Mouse (Mus musculus) heart, adult 2 months (tissue): Measurements from ENCODE around the gene Ankrd27. TPM values are rescaled to one million over a fixed set of nuclear protein-coding genes. Genes with fewer than 3 reads are reported as not detected.

ENCODE experiments used
- DNase-seq, 2 experiments: peaks; one replicate each; pipeline ENCODE4 v3.0.0; 2021
- H3K27ac ChIP-seq: fragments of 200-600 bp; 2 replicates; pipeline ENCODE4 v1.8.1; 2022
- H3K27me3 ChIP-seq: fragments of 200-500 bp; 2 replicates; pipeline ENCODE4 v1.6.1; 2012; ENCODE audit warnings: mild to moderate bottlenecking, low read length, inconsistent platforms, mixed read lengths; ENCODE audit not compliant: control insufficient read depth, insufficient read depth
- H3K36me3 ChIP-seq: fragments of 200-500 bp; 2 replicates; pipeline ENCODE4 v1.6.1; 2012; ENCODE audit warnings: low read length, inconsistent platforms; ENCODE audit not compliant: control insufficient read depth, insufficient read depth
- H3K4me1 ChIP-seq: fragments of 200-500 bp; 2 replicates; pipeline ENCODE4 v1.6.1; 2011; ENCODE audit warnings: low read length; ENCODE audit not compliant: control insufficient read depth, insufficient read depth
- H3K4me3 ChIP-seq: fragments of 200-600 bp; 2 replicates; pipeline ENCODE4 v1.8.1; 2022
- H3K79me2 ChIP-seq: fragments of 200-500 bp; replicated peaks from 2 replicates; pipeline ENCODE4 v1.6.1; 2012; ENCODE audit warnings: mild to moderate bottlenecking, inconsistent platforms, low read length, moderate library complexity, mixed read lengths; ENCODE audit not compliant: control insufficient read depth, insufficient read depth
- H3K9ac ChIP-seq: fragments of 200-500 bp; 2 replicates; pipeline ENCODE4 v1.6.1; 2012; ENCODE audit warnings: low read depth, mild to moderate bottlenecking, control low read depth, inconsistent platforms, low read length, mixed read lengths
- CTCF ChIP-seq: fragments of 200-600 bp; IDR thresholded peaks from 2 replicates; pipeline ENCODE4 v1.8.1; 2022; ENCODE audit warnings: antibody characterized with exemption, mild to moderate bottlenecking, moderate library complexity
- EP300 ChIP-seq: fragments of 200-500 bp; IDR thresholded peaks from 2 replicates; pipeline ENCODE4 v1.6.1; 2011; ENCODE audit warnings: low read depth, low read length, control low read depth; ENCODE audit not compliant: insufficient read depth
- POLR2A ChIP-seq: fragments of 200-500 bp; IDR thresholded peaks from 2 replicates; pipeline ENCODE4 v1.6.1; 2011; ENCODE audit warnings: mild to moderate bottlenecking, low read depth, low read length, control low read depth; ENCODE audit not compliant: insufficient read depth
- WGBS: fragments of 180-500 bp; shearing (Covaris S2); methylation state at CpG from one replicate; pipeline ENCODE4 v1.1.7; 2018; 5-methylcytosine and 5-hydroxymethylcytosine counted together
- intact Hi-C: fragments of 180-260 bp; cut with DNase I; formaldehyde crosslinking; loops from one replicate; pipeline ENCODE4 v1.15.1; 2025
- polyA plus RNA-seq: library from polyadenylated mRNA; depleted of rRNA; stranded (reverse); fragments of >200 nt; gene quantifications from 2 replicates; pipeline ENCODE4 v1.2.3, GENCODE M21; 2012
- total RNA-seq, 2 experiments: library from RNA; stranded (reverse); gene quantifications; 2 replicates each; pipeline ENCODE4 v1.2.3; 2021

The Ankrd27 gene
- total and polyA plus RNA-seq, 3 experiments: 10.6 to 13.7 (median 12.5) TPM

DNA sequence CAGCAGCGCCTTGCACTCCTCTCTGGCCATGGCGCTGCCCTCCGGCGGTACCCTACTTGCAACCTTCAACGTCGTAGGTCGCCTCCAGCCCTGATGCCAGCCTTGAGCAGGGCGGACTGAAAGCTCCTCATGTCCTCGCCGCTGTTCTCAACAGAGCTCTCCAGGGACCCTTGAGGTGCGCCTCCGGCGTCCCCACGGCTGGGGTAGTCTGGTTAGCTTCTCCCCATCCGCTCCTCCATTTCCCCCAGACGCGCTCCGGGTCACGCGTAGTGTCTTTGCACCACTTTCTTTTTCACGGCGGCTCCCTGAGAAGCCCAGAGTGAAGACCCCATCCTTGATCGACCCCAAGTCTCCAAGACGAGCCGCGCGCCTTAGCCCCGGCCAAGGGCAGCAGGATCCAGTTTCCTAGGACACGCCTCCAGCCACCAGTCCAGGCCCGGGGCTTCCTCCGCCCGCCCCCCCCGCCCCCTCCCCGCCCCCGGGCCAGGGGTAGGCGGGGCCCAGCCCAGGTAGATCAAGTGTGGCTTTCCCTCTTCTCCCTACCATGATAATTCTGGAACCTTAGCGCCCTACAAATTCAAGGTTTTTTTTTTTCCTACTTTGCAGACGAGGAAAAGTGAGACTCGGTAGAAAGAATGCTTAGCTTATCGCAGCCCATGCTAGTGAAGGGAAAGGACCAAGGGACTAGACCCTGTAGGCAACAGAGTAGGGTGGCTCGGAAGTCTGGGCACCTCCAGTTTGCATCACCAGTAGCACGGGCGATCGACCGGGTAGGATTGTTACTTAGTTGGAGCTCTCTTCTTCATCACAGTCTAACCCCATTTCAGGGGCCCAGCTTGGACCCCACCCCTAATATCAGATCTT lies 621 bp upstream of the Ankrd27 start, which contains the start of gene Rgs9bp:
Gene Rgs9bp (minus strand): TSS at position 392 of the 864 bp plus-strand sequence.
- intact Hi-C loops: loop anchor here (2.0 to 5.0 kb wide), 2 partner anchors 29 to 62 kb away; partner anchors contain the start of genes Nudt19 and Pdcd5

DNA sequence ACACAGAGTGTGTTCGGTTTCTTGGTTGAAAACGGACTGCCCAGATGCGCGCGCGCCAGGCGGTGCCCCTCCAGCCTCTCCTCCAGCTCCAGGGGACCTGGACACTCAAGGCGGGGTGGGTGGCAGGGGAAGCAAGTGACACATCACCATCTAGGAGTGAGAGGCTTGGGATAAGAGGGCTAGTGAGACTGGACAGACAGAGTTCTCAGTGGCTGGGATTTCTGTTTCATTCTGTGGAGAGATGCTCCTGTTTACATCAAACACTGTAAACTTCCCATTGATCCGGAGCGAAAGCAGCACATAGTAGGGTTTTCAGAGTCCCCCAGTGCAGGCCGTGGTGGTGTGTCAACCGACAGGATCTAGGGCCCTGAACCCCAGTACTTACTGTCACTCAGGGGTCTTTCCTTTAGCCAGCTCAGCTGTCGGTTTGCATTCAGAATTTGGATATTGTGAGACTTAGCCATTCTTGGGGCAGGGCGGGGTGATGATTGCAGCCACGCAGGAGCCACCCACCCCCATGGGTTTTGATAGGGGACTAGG lies 932 bp downstream of the Ankrd27 start:
- no peak for DNase-seq
- Histone ChIP-seq H3K79me2 (no peaks in the 10 kb centered on the region; the same call in 1 of the 2 replicates), H3K4me1 (peaks cover 1% of the 10 kb centered on the region; the same call in 1 of the 2 replicates), H3K27me3 (peaks cover 9% of the 10 kb centered on the region; the same call in 1 of the 2 replicates), H3K9ac (peak overlapping the region; percentile 66), H3K27ac (no peak overlapping the region), H3K36me3 (no peaks in the 10 kb centered on the region), H3K4me3 (peak overlapping the region; percentile 81)
- WGBS: 25% methylated on average over 15 of the region's 15 CpGs
- intact Hi-C loops: loop anchor here (5.0 kb wide), 1 partner anchor 60 kb away; the partner anchor contains the start of gene Pdcd5
- no peak for TF ChIP-seq POLR2A
- no peak for TF ChIP-seq CTCF

More for the DNA sequence above, 621 bp upstream of the Ankrd27 start, which contains the start of gene Rgs9bp:
- Histone ChIP-seq H3K79me2 (no peaks in the 10 kb centered on the region; the same call in 1 of the 2 replicates), H3K4me3 (peak within 1 kb of the TSS; percentile 81), H3K27me3 (peaks cover 9% of the 10 kb centered on the region; the same call in 1 of the 2 replicates), H3K4me1 (peaks cover 1% of the 10 kb centered on the region; the same call in 1 of the 2 replicates), H3K9ac (peak within 1 kb of the TSS; percentile 66), H3K27ac (peak within 1 kb of the TSS; percentile 77), H3K36me3 (no peaks in the 10 kb centered on the region)
- TF ChIP-seq CTCF (no peak), EP300 (no peak), POLR2A (no peak)
- WGBS: under 1% methylated on average over 45 of the region's 45 CpGs
- peak; percentile 60 for DNase-seq

DNA sequence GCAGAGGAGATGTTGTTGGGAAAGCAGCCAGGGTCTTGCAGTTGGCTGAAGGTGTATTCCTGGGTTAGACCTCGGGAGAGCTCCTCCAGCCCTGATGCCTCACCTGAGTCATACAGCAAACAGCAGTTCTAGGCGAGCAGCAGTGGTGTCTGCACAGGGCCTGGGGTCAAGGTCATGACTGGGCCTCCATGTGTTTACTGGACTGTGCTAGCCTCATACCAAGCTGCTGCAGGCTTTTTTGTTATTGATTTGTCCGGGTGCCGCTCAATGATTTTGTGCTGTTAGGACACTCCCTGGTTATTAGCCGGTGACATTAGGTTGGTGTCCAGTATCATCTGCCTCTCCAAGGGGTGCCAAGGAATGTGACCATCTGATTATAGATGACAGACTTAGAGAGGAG lies 1.7 kb downstream of the Ankrd27 start:
- H3K4me1 ChIP-seq: peaks cover 1% of the 10 kb centered on the region; the same call in 1 of the 2 replicates
- no peaks in the 10 kb centered on the region for H3K36me3 ChIP-seq
- no peak overlapping the region for H3K4me3 ChIP-seq
- intact Hi-C loops: loop anchor here (5.0 kb wide), 1 partner anchor 60 kb away; the partner anchor contains the start of gene Pdcd5
- WGBS: 83% methylated on average over 5 of the region's 5 CpGs
- DNase-seq: no peak
- H3K79me2 ChIP-seq: no peaks in the 10 kb centered on the region; the same call in 1 of the 2 replicates
- H3K27ac ChIP-seq: no peak overlapping the region
- H3K27me3 ChIP-seq: peaks cover 8% of the 10 kb centered on the region; the same call in 1 of the 2 replicates
- H3K9ac ChIP-seq: no peak overlapping the region
- TF ChIP-seq EP300 (no peak), POLR2A (no peak), CTCF (no peak)

DNA sequence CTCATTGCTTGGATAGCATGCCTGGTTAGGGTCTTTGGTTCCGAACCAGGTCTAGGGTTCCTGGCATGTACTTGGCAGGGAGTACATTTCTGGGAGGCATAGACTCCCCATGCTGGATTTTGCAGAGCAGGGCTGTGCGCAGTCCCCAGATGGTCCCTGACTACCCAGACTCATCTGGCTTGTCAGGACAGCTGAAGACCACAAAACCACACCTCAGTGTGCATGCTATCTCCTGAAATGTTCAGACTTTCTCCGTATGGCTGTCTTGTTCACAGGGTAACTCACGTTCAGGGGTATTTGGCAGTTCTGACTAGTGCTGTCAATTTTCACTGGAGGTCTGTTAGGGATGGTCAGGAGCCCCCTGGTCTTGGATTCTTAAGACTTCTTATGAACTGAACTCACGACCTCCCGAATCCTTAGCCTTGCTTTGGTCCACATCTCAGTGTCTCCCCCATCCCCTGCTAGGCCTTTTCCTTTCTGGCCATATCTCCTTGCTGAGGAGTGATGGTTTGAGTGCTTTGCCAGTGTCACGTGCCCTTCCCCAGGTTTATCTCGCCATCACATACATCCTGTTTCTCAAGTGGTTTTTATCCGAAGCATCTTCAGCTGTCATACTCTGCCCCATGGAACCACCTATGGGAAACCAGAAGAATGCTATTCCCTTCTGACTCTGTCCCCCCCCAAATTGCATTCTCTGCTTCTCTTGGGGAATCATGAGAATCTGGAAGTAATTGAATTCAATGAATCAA lies 2.8 kb downstream of the Ankrd27 start:
- intact Hi-C loops: loop anchor here (5.0 kb wide), 1 partner anchor 58 kb away; the partner anchor contains the start of gene Pdcd5
- WGBS: 70% methylated on average over 9 of the region's 9 CpGs

DNA sequence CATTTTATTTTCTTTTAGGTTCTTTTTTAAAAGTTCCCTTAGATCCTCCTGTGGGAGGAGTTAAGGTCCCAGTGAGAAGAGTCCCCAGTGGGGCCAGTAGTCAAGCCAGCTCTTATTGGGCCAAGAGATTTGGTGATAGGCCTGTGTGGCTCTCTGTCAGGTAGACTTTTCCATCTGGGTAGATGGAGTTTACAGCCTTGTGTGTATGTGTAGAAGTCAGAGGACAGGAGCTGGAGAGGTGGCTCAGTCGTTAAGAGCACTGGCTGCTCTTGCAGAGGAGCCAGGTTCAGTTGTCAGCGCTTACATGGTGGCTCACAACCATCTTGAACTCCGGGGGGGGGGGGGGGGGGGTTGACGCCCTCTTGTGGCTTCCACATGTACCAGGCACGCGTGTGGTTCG lies 3.4 kb downstream of the Ankrd27 start:
- Histone ChIP-seq H3K79me2 (no peaks in the 10 kb centered on the region; the same call in 1 of the 2 replicates), H3K4me1 (peaks cover 1% of the 10 kb centered on the region; the same call in 1 of the 2 replicates), H3K27me3 (peaks cover 2% of the 10 kb centered on the region; the same call in 1 of the 2 replicates), H3K4me3 (no peak overlapping the region), H3K9ac (no peak overlapping the region), H3K27ac (no peak overlapping the region), H3K36me3 (no peaks in the 10 kb centered on the region)
- intact Hi-C loops: loop anchor here (5.0 kb wide), 1 partner anchor 58 kb away; the partner anchor contains the start of gene Pdcd5
- no peak for DNase-seq
- 73% methylated on average over 7 of the region's 7 CpGs for WGBS
- TF ChIP-seq EP300 (no peak), CTCF (no peak), POLR2A (no peak)

More for the DNA sequence above, 2.8 kb downstream of the Ankrd27 start:
- peaks cover 1% of the 10 kb centered on the region; the same call in 1 of the 2 replicates for H3K4me1 ChIP-seq
- H3K36me3 ChIP-seq: no peaks in the 10 kb centered on the region
- peaks cover 7% of the 10 kb centered on the region; the same call in 1 of the 2 replicates for H3K27me3 ChIP-seq
- no peak for DNase-seq
- no peak overlapping the region for H3K4me3 ChIP-seq
- TF ChIP-seq EP300: no peak
- no peak for TF ChIP-seq POLR2A
- TF ChIP-seq CTCF: no peak
- no peak overlapping the region for H3K27ac ChIP-seq
- no peak overlapping the region for H3K9ac ChIP-seq
- no peaks in the 10 kb centered on the region; the same call in 1 of the 2 replicates for H3K79me2 ChIP-seq
